Mouse (Mus musculus): ENCODE data around the gene Pcsk5. TPM values are rescaled to one million over a fixed set of nuclear protein-coding genes. Genes with fewer than 3 reads are reported as not detected.

Pcsk5 gene
- polyA plus RNA-seq (2012; rRNA removed) = 3.1 and 8.1 TPM in 2 replicates

- DNase-seq (ENCODE audit: extremely low spot score in 1 of 2, low spot score in 1 of 2) = peak; percentile 58 to 90
Observed at GRCm38 (mm10) chr19:17837471-17837859, at the start of gene Pcsk5. Gene Pcsk5, minus strand, starts transcription at chr19:17837632.

GRCm38 (mm10) chr19:17875804-17876203 lies 38.4 kb upstream of the Pcsk5 start:
- no peak for DNase-seq (ENCODE audit: extremely low spot score in 1 of 2, low spot score in 1 of 2)

GRCm38 (mm10) chr19:17874388-17874787 lies 37.0 kb upstream of the Pcsk5 start:
- no peak for DNase-seq (ENCODE audit: extremely low spot score in 1 of 2, low spot score in 1 of 2)

GRCm38 (mm10) chr19:17873755-17874154 lies 36.3 kb upstream of the Pcsk5 start:
- DNase-seq (ENCODE audit: extremely low spot score in 1 of 2, low spot score in 1 of 2) = peak in 1 of 2 experiments; percentile 13

- no peak for DNase-seq (ENCODE audit: extremely low spot score in 1 of 2, low spot score in 1 of 2)
Observed at GRCm38 (mm10) chr19:17866317-17866891, 29.0 kb upstream of the Pcsk5 start.

- DNase-seq (ENCODE audit: extremely low spot score in 1 of 2, low spot score in 1 of 2) = no peak
Observed at GRCm38 (mm10) chr19:17860351-17861014, 23.1 kb upstream of the Pcsk5 start.

- peak in 1 of 2 experiments; percentile 73 for DNase-seq (ENCODE audit: extremely low spot score in 1 of 2, low spot score in 1 of 2)
Observed at GRCm38 (mm10) chr19:17856741-17857140, 19.3 kb upstream of the Pcsk5 start.

- no peak for DNase-seq (ENCODE audit: extremely low spot score in 1 of 2, low spot score in 1 of 2)
Observed at GRCm38 (mm10) chr19:17848417-17848816, 11.0 kb upstream of the Pcsk5 start.

- DNase-seq (ENCODE audit: extremely low spot score in 1 of 2, low spot score in 1 of 2) = no peak
Observed at GRCm38 (mm10) chr19:17845967-17846366, 8.5 kb upstream of the Pcsk5 start.

- no peak for DNase-seq (ENCODE audit: extremely low spot score in 1 of 2, low spot score in 1 of 2)
Observed at GRCm38 (mm10) chr19:17841586-17841985, 4.2 kb upstream of the Pcsk5 start.

- DNase-seq (ENCODE audit: extremely low spot score in 1 of 2, low spot score in 1 of 2) = no peak
Observed at GRCm38 (mm10) chr19:17839856-17840255, 2.4 kb upstream of the Pcsk5 start.

- peak in 1 of 2 experiments; percentile 19 for DNase-seq (ENCODE audit: extremely low spot score in 1 of 2, low spot score in 1 of 2)
Observed at GRCm38 (mm10) chr19:17836566-17837470, 614 bp downstream of the Pcsk5 start.

- peak in 1 of 2 experiments; percentile 11 for DNase-seq (ENCODE audit: extremely low spot score in 1 of 2, low spot score in 1 of 2)
Observed at GRCm38 (mm10) chr19:17835681-17836565, 1.5 kb downstream of the Pcsk5 start.

- DNase-seq (ENCODE audit: extremely low spot score in 1 of 2, low spot score in 1 of 2) = no peak
Observed at GRCm38 (mm10) chr19:17834894-17835293, 2.5 kb downstream of the Pcsk5 start.

- no peak for DNase-seq (ENCODE audit: extremely low spot score in 1 of 2, low spot score in 1 of 2)
Observed at GRCm38 (mm10) chr19:17831376-17831775, 6.1 kb downstream of the Pcsk5 start.

- no peak for DNase-seq (ENCODE audit: extremely low spot score in 1 of 2, low spot score in 1 of 2)
Observed at GRCm38 (mm10) chr19:17828414-17828813, 9.0 kb downstream of the Pcsk5 start.

- DNase-seq (ENCODE audit: extremely low spot score in 1 of 2, low spot score in 1 of 2) = no peak
Observed at GRCm38 (mm10) chr19:17826694-17827093, 10.7 kb downstream of the Pcsk5 start.

GRCm38 (mm10) chr19:17820046-17820445 lies 17.4 kb downstream of the Pcsk5 start:
- no peak for DNase-seq (ENCODE audit: extremely low spot score in 1 of 2, low spot score in 1 of 2)

GRCm38 (mm10) chr19:17819081-17819480 lies 18.4 kb downstream of the Pcsk5 start:
- peak in 1 of 2 experiments; percentile 63 for DNase-seq (ENCODE audit: extremely low spot score in 1 of 2, low spot score in 1 of 2)

- DNase-seq (ENCODE audit: extremely low spot score in 1 of 2, low spot score in 1 of 2) = no peak
Observed at GRCm38 (mm10) chr19:17815062-17815461, 22.4 kb downstream of the Pcsk5 start.

Measured in frontal cortex, adult 2 months (tissue).